In genomic region chr5:20461709-20462108, GRCm38 (mm10) we compare ENCODE assay signal across 21 mouse cellular contexts.
"Had no signal": no experiment of that assay in that cellular context is flagged by ENCODE, and none has a peak within 500 bp of the region (broad histone marks: within the 10 kb centered on the region; RNA-seq: fewer than 3 reads in every experiment).

No protein-coding gene starts in this region.

- DNase-seq: gastrocnemius, postnatal 14 days; gastrocnemius, postnatal 36 days; heart, adult 11 months; kidney, adult 11 months; kidney, adult 2 months; kidney, adult 9 months; kidney, postnatal 14 days; kidney, postnatal 36 days had no signal

- H3K27ac ChIP-seq: heart, adult 2 months; heart, embryonic 13.5 days; heart, embryonic 15.5 days; hindbrain, embryonic 13.5 days; hindbrain, embryonic 15.5 days; hindbrain, postnatal 0 days; kidney, embryonic 15.5 days; kidney, postnatal 0 days; limb, embryonic 13.5 days; limb, embryonic 15.5 days; liver, embryonic 12.5 days; liver, embryonic 14.5 days had no signal

- ATAC-seq: hindbrain, postnatal 0 days; intestine, embryonic 16.5 days; liver, embryonic 12.5 days had no signal

- H3K4me3 ChIP-seq: heart, adult 2 months; heart, embryonic 13.5 days; heart, embryonic 15.5 days; hindbrain, embryonic 13.5 days; hindbrain, embryonic 15.5 days; kidney, embryonic 15.5 days; limb, embryonic 13.5 days; limb, embryonic 15.5 days; liver, embryonic 12.5 days had no signal
